Mouse (Mus musculus) layer of hippocampus, postnatal 25 days (tissue): ENCODE data around the gene Plscr5. TPM values are rescaled to one million over a fixed set of nuclear protein-coding genes. Genes with fewer than 3 reads are reported as not detected.
"Not testable (repeated sequence)": the region's sequence is repeated elsewhere in the genome, so short reads cannot be mapped to it uniquely, and the experiment has no call there.

Source experiments
- DNase-seq, 2 experiments: peaks; one replicate each; pipeline ENCODE4 v3.0.0; 2022; ENCODE audit warnings: mixed read lengths in 2 of 2, low spot score in 1 of 2; ENCODE audit errors: extremely low spot score in 1 of 2
- total RNA-seq, 2 experiments: library from RNA; stranded (reverse); gene quantifications; 2 replicates each; pipeline ENCODE4 v1.2.3; 2021

Gene Plscr5
- not detected for total RNA-seq

GRCm38 (mm10) chr9:92192636-92193035 is at the start of gene Plscr5:
Gene Plscr5 (plus strand): TSS chr9:92192936.
- not testable (repeated sequence) for DNase-seq

GRCm38 (mm10) chr9:92147555-92148248 is 45.0 kb upstream of the Plscr5 start:
- DNase-seq, result no peak

- no peak for DNase-seq
Observed at GRCm38 (mm10) chr9:92162213-92162612, 30.5 kb upstream of the Plscr5 start.

GRCm38 (mm10) chr9:92173318-92173985 is 19.3 kb upstream of the Plscr5 start:
- DNase-seq, result no peak

- peak in 1 of 2 experiments; percentile 8 for DNase-seq
Observed at GRCm38 (mm10) chr9:92174176-92175075, 18.3 kb upstream of the Plscr5 start.

- DNase-seq, result no peak
Observed at GRCm38 (mm10) chr9:92178861-92179469, 13.8 kb upstream of the Plscr5 start.

- DNase-seq, result no peak
Observed at GRCm38 (mm10) chr9:92191295-92191694, 1.4 kb upstream of the Plscr5 start.

GRCm38 (mm10) chr9:92198408-92198807 is 5.7 kb downstream of the Plscr5 start:
- DNase-seq, result no peak

GRCm38 (mm10) chr9:92199564-92199963 is 6.8 kb downstream of the Plscr5 start:
- no peak for DNase-seq

- no peak for DNase-seq
Observed at GRCm38 (mm10) chr9:92204397-92204796, 11.7 kb downstream of the Plscr5 start.

GRCm38 (mm10) chr9:92207307-92207706 is 14.6 kb downstream of the Plscr5 start:
- peak in 1 of 2 experiments; percentile 74 for DNase-seq

GRCm38 (mm10) chr9:92207757-92208156 is 15.0 kb downstream of the Plscr5 start:
- DNase-seq, result no peak

- no peak for DNase-seq
Observed at GRCm38 (mm10) chr9:92209850-92210249, 17.1 kb downstream of the Plscr5 start.

- no peak for DNase-seq
Observed at GRCm38 (mm10) chr9:92210386-92210967, 17.7 kb downstream of the Plscr5 start.

GRCm38 (mm10) chr9:92211048-92211447 is 18.3 kb downstream of the Plscr5 start:
- DNase-seq, result no peak

- no peak for DNase-seq
Observed at GRCm38 (mm10) chr9:92217484-92217883, 24.7 kb downstream of the Plscr5 start.

GRCm38 (mm10) chr9:92217896-92218295 is 25.2 kb downstream of the Plscr5 start:
- DNase-seq, result no peak

GRCm38 (mm10) chr9:92220151-92220550 is 27.4 kb downstream of the Plscr5 start:
- DNase-seq, result no peak

- no peak for DNase-seq
Observed at GRCm38 (mm10) chr9:92221480-92221879, 28.7 kb downstream of the Plscr5 start.

GRCm38 (mm10) chr9:92224598-92225231 is 32.0 kb downstream of the Plscr5 start:
- no peak for DNase-seq
